Mouse (Mus musculus): ENCODE measurements around the gene Ncam1. TPM values are rescaled to one million over a fixed set of nuclear protein-coding genes. Genes with fewer than 3 reads are reported as not detected.
A peak's percentile ranks its signal among the peaks of the same experiment; 100 is the strongest.

Gene Ncam1
- polyA plus RNA-seq, 1 experiment from 2014 or later, result 208 TPM

DNA sequence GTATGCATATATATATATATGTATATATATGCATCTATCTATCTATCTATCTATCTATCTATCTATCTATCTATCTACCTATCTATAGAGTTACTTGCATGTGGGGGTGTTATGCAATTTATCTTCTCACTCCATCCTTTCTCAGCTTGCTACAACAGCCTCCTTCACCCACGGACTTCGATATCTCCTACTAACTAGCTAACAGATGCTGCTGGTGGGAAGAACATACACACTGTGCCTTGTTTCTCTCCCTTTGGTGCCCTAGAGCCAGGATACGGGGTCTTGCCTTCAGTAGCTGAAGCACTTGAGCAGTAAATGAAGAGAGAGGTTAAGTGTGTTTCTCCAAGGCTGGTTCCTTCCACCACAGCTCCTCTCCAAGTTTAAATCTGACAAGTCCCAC is 289.6 kb downstream of the Ncam1 start:
- Histone ChIP-seq H3K27me3 (no peaks in the 10 kb centered on the region), H3K9ac (replicated peaks) (no peak overlapping the region), H3K36me3 (peaks cover 62% of the 10 kb centered on the region), H3K27ac (replicated peaks) (no peak overlapping the region), H3K4me3 (no peak overlapping the region), H3K4me2 (replicated peaks) (no peak overlapping the region), H3K4me1 (no peaks in the 10 kb centered on the region), H3K9me3 (no peaks in the 10 kb centered on the region)
- ATAC-seq (ENCODE audit: low FRiP score, low read depth), result no peak
- WGBS, result 98% methylated on average over 3 of the region's 3 CpGs

DNA sequence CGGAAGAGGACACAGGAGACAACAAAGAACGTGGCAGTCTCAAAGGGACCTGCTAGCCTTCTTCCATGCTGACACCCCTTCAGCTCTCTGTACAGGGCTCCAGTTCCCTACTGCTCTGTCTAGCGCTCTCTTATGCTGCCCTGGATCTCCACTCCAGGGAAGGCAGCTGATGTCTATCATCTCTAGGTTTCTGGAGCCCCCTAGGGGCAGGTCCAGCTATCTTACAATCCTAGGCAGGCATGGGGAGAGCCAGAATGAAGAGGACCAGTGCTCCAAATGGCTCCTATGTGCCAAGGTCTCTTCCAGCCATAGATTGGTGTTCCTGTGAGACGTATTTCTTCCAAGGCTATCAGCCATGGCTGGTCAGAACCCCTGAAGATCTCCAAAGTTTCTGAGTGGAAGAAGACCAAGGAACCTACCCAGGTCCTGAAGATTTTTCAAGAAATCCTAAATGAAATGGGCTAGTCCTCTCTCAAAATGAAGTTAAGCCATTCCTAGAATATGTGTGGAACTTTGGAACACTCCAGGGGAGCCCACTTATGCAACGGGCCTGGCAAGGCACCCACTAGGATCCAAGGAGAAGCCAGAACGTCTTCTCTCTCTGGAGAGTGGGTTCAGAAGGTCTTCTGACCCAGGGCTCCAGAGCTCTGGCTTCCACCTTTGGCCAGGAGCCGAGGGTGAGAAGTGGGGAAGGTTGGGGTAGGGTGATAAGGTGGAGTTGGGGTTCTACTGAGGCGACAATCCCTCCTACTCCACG is 290.7 kb downstream of the Ncam1 start:
- Histone ChIP-seq H3K4me2 (replicated peaks) (no peak overlapping the region), H3K27ac (replicated peaks) (no peak overlapping the region), H3K4me3 (no peak overlapping the region), H3K36me3 (peaks cover 62% of the 10 kb centered on the region), H3K4me1 (no peaks in the 10 kb centered on the region), H3K9ac (replicated peaks) (no peak overlapping the region), H3K9me3 (no peaks in the 10 kb centered on the region), H3K27me3 (no peaks in the 10 kb centered on the region)
- no peak for ATAC-seq (ENCODE audit: low FRiP score, low read depth)
- 87% methylated on average over 9 of the region's 9 CpGs for WGBS

DNA sequence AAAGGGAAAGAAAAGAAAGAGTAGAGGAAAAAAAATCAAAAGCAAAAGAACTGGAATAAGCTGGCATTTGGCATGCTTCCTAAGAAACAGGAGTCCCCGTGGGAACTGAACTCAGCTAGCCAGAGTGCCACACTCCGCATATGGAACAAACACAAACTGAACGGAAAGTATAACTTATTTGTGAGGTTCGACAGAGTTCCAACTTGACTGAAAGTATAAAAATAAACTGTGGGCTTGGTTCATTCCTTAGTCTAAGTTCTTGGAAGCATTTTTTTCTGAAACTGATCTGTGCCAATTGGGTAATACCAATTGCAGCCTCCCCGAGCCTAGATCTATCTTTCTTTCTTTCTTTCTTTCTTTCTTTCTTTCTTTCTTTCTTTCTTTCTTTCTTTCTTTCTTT is 294.1 kb downstream of the Ncam1 start:
- no peak overlapping the region for H3K4me2 ChIP-seq (replicated peaks)
- no peaks in the 10 kb centered on the region for H3K4me1 ChIP-seq
- no peak for ATAC-seq (ENCODE audit: low FRiP score, low read depth)
- no peak overlapping the region for H3K27ac ChIP-seq (replicated peaks)
- H3K36me3 ChIP-seq, result peaks cover 51% of the 10 kb centered on the region
- H3K27me3 ChIP-seq, result no peaks in the 10 kb centered on the region
- H3K9ac ChIP-seq (replicated peaks), result no peak overlapping the region
- no peaks in the 10 kb centered on the region for H3K9me3 ChIP-seq
- H3K4me3 ChIP-seq, result no peak overlapping the region
- 62% methylated on average over 5 of the region's 5 CpGs for WGBS

DNA sequence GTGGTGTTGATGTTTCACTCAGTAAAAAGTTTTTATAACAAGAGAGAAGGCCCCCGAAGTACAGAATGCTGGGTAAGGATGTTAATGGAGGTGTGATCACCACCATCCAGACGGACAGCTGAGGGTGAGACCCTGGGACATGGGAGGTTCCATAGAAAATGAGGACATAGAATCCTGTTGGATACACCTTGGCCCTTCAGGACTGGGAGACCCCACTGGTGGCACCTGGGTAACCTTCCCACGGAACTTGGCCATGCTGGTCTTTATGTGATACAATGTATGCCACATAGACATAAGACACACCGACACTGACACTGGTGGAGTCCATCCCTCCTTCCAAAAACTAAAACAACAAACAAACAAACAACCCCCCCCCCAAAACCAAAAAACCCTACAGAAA is 296.5 kb downstream of the Ncam1 start:
- ATAC-seq (ENCODE audit: low FRiP score, low read depth), result no peak
- no peak overlapping the region for H3K4me2 ChIP-seq (replicated peaks)
- H3K9me3 ChIP-seq, result no peaks in the 10 kb centered on the region
- no peak overlapping the region for H3K27ac ChIP-seq (replicated peaks)
- H3K36me3 ChIP-seq, result peaks cover 29% of the 10 kb centered on the region
- no peak overlapping the region for H3K9ac ChIP-seq (replicated peaks)
- H3K4me3 ChIP-seq, result no peak overlapping the region
- 92% methylated on average over 4 of the region's 4 CpGs for WGBS
- no peaks in the 10 kb centered on the region for H3K4me1 ChIP-seq
- no peaks in the 10 kb centered on the region for H3K27me3 ChIP-seq

DNA sequence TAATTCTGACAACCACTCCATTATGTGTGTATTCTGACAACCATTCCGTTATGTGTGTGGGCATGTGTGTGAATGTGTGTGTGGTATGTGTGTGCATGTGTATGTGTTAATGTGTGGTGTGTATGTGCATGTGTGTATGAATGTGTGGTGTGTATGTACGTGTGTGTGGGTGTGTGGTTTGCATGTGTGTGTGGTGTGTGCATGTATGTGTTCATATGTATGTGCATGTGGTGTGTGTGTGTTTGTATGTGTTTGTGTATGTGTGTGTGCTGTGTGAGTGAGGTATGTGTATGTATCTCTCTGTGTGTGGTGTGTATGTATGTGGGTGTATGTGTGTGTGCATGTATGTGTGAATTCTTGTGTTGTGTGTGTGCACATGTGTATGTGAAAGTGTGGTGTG is 298.8 kb downstream of the Ncam1 start:
- Histone ChIP-seq H3K4me2 (replicated peaks) (no peak overlapping the region), H3K9me3 (no peaks in the 10 kb centered on the region), H3K36me3 (peaks cover 5% of the 10 kb centered on the region; the same call in 1 of the 2 replicates), H3K4me3 (no peak overlapping the region), H3K27me3 (no peaks in the 10 kb centered on the region), H3K27ac (replicated peaks) (no peak overlapping the region), H3K4me1 (no peaks in the 10 kb centered on the region), H3K9ac (replicated peaks) (no peak overlapping the region)
- no peak for ATAC-seq (ENCODE audit: low FRiP score, low read depth)
- WGBS, result 89% methylated on average over 2 of the region's 2 CpGs

DNA sequence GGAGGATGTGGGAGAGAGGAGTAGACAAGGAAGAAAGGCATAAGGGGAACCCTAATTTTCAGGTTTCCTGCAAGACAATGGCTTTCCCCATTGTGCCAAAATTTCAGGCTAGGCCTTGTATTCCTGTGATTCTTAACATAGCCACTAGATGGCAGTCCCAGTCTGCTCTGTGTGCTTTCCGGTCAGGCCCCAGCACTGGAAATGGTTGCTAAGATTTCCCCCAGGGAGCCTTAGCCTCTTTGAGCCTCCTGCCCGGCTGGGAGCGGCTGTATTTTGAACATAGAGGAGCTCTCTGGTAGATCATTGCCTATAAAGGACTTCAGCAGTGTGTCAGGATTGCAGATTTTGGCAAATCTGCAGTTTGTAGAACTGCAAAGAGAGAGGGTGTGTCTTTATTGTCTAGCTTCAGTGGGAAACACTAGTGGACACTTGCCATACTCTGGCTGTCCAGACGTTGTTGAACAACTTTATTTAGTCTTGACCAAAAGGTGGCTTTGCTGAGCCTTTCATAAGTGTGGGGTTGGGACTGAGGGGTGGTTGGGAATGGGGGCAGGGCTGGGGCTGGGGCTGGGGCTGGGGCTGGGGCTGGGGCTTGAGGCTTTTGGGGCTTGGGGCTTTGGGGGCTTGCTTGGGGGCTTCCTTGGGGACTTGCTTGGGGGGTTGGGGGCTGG is 304.6 kb downstream of the Ncam1 start:
- Histone ChIP-seq H3K4me3 (no peak overlapping the region), H3K4me2 (replicated peaks) (peak overlapping the region; percentile 26; the same call in 1 of the 2 replicates), H3K4me1 (peaks cover 6% of the 10 kb centered on the region), H3K36me3 (no peaks in the 10 kb centered on the region), H3K9ac (replicated peaks) (no peak overlapping the region), H3K27ac (replicated peaks) (no peak overlapping the region), H3K9me3 (no peaks in the 10 kb centered on the region), H3K27me3 (0 out of 2 replicates have a peak, but pooled peaks cover 3% of the 10 kb centered on the region)
- ATAC-seq (ENCODE audit: low FRiP score, low read depth), result peak; percentile 52; the same call in 1 of the 2 replicates
- WGBS, result 3% methylated on average over 4 of the region's 4 CpGs

DNA sequence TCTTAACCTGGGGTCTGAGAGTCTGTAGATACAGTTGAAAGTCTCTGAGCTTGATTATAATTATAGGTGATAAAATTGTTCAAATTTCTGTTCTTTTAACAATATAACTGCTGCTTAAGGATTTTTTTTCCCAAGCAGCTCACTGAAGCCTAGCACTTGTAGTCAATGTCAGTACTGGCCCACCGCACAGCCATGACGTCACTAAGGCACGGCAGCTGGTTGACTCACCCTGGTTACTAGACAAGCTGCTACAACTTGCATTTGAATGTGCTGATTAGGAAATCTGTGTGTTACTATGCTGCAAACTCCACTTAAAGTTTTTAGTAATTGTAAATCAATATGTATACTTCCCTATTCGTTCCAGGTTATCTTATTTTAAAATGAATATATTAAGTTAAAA is 308.1 kb downstream of the Ncam1 start:
- Histone ChIP-seq H3K4me1 (peaks cover 18% of the 10 kb centered on the region), H3K36me3 (no peaks in the 10 kb centered on the region), H3K4me3 (no peak overlapping the region), H3K9ac (replicated peaks) (no peak overlapping the region), H3K27me3 (peaks cover 18% of the 10 kb centered on the region), H3K4me2 (replicated peaks) (no peak overlapping the region), H3K27ac (replicated peaks) (no peak overlapping the region), H3K9me3 (no peaks in the 10 kb centered on the region)
- ATAC-seq (ENCODE audit: low FRiP score, low read depth), result no peak
- 90% methylated on average over 4 of the region's 4 CpGs for WGBS

DNA sequence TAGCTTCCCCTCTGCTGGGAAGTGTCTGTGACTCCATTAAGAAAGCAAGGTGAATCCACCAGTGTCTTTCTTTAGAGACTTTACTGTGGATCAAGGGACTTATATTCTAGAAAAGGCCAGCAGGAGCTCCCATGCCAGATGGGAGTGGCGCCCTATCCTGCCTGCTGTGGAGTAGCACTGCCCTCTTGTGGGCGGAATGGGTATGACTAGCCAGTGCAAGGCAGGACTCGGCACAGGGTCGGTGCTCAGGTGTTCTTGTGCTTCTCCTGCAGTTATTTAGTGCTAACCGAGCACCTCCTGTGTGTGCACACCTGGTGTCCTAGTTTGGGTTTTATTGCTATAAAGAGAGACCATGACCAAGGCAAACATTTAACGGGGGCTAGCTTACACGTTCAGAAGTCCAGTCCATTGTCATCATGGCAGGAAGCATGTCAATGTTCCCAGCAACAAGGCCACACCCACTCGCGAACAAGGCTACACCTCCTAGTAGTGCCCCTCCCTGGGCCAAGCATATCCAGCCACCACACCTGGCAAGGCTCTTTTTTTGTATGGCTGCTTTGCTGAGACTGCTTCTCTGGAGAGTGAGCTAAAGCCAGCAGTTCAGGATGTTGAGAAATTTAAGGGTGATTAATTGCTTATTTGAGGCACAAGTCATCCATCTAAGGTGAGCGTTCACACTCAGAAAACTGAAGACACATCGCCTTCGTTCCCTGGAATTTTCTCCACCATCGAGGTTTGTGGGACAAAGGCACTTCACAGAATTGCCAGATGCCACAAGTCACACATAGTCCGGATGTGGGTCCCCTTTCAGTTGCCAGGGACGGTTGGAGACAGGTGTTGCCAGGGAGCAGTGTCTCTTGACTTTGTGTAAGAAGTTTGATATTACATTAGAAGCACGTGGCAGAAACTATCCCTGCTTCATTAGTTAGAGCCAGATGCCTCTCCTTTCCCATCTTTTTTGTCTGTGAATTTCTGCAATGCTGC is 309.5 kb downstream of the Ncam1 start:
- Histone ChIP-seq H3K36me3 (no peaks in the 10 kb centered on the region), H3K9ac (replicated peaks) (no peak overlapping the region), H3K4me1 (peaks cover 18% of the 10 kb centered on the region), H3K27ac (replicated peaks) (no peak overlapping the region), H3K27me3 (peaks cover 18% of the 10 kb centered on the region), H3K4me2 (replicated peaks) (peak overlapping the region; percentile 30), H3K4me3 (no peak overlapping the region), H3K9me3 (no peaks in the 10 kb centered on the region)
- ATAC-seq (ENCODE audit: low FRiP score, low read depth), result peak; percentile 53
- WGBS, result 36% methylated on average over 16 of the region's 16 CpGs

DNA sequence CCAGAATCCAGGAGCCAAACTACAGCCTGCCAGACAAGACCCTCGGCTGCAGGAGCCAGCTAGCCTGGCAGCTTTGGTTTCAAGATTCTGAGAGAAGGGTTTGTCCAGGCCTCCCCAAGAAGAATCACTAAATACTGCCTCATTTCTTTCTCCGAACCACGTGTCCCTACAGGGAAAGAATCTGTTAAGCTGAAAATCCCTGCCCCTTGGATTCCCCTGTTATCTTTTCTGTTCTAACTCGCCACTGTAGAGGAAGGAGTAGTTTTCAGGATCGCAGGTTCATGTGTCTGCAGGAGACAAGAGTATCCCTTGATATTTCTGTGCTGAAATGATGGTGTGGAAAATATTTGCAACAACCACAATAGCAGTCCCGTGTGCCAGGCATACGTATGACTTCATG is 310.5 kb downstream of the Ncam1 start:
- Histone ChIP-seq H3K9ac (replicated peaks) (no peak overlapping the region), H3K27me3 (peaks cover 18% of the 10 kb centered on the region), H3K9me3 (no peaks in the 10 kb centered on the region), H3K4me2 (replicated peaks) (no peak overlapping the region), H3K4me1 (peaks cover 20% of the 10 kb centered on the region), H3K27ac (replicated peaks) (no peak overlapping the region), H3K36me3 (no peaks in the 10 kb centered on the region), H3K4me3 (no peak overlapping the region)
- no peak for ATAC-seq (ENCODE audit: low FRiP score, low read depth)
- WGBS, result 70% methylated on average over 7 of the region's 7 CpGs

DNA sequence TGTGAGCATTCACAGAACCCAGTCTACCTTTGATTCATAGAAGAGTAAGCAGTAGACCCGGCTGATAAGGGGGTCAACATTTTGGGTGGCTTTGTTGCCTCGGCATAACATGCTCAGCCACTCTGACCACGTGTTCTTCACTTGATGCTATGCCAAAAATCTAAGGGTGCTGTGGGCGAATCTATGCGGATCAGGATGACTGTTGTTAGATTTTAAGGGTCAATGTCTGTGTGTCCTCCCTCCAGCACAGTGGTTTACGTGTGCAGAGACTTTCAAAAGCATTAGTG is 311.1 kb downstream of the Ncam1 start:
- Histone ChIP-seq H3K9ac (replicated peaks) (no peak overlapping the region), H3K27me3 (peaks cover 17% of the 10 kb centered on the region), H3K4me2 (replicated peaks) (no peak overlapping the region), H3K4me1 (peaks cover 20% of the 10 kb centered on the region), H3K4me3 (no peak overlapping the region), H3K36me3 (no peaks in the 10 kb centered on the region), H3K27ac (replicated peaks) (no peak overlapping the region), H3K9me3 (no peaks in the 10 kb centered on the region)
- no peak for ATAC-seq (ENCODE audit: low FRiP score, low read depth)
- WGBS, result 84% methylated on average over 6 of the region's 6 CpGs

DNA sequence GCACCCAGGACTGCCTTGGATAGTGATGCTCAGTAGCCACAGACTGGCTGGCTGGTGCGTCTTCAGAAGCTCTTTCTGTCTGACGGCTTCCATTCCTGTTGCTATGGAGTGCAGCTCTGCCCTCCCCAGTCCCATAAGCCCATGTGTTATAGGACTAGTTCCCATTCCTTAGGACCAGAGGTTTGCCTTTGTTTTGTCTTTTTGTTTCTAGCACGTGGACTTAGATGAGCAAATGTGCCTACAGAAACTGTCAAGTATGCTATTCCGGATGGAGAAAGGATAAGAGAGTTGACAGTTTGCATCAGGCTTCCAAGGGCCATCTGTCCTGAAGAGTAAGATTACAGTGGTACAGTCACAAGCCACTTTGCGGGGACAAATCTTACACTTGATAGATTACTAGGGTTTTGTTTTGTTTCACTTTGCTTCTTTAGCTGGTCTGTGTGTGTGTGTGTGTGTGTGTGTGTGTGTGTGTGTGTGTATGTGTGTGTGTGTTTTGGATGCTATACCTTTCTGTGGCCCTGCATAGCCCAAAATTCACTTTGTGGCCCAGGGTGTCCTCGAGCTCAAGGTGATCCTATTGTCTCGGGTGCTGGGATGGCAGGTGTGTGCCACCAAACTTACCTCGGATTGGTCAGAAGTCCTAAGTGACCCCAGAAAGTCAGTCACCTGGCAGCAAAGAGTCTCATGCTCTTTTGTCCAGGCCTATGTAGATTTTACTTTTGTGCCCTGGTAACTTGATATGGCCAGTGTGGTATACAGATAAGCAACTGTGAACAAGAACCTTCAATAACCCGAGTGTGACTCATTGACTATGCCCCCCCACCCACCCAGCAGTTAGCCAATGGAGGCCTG is 311.7 kb downstream of the Ncam1 start:
- Histone ChIP-seq H3K9ac (replicated peaks) (no peak overlapping the region), H3K4me2 (replicated peaks) (peak overlapping the region; percentile 81; the same call in 1 of the 2 replicates), H3K9me3 (no peaks in the 10 kb centered on the region), H3K36me3 (no peaks in the 10 kb centered on the region), H3K27ac (replicated peaks) (no peak overlapping the region), H3K27me3 (peaks cover 15% of the 10 kb centered on the region), H3K4me3 (no peak overlapping the region), H3K4me1 (peaks cover 20% of the 10 kb centered on the region)
- no peak for ATAC-seq (ENCODE audit: low FRiP score, low read depth)
- 70% methylated on average over 9 of the region's 9 CpGs for WGBS

Measured in midbrain, embryonic 12.5 days (tissue).